Mouse (Mus musculus) lung, adult 2 months (tissue): Measurements from ENCODE around the gene Lpar1. TPM values are rescaled to one million over a fixed set of nuclear protein-coding genes. Genes with fewer than 3 reads are reported as not detected.

Experiments used
- DNase-seq: peaks from one replicate; pipeline ENCODE4 v3.0.0; 2022
- H3K4me1 ChIP-seq: fragments of 200-500 bp; 2 replicates; pipeline ENCODE4 v1.6.1; 2011; ENCODE audit warnings: low read length; ENCODE audit not compliant: control insufficient read depth, insufficient read depth
- H3K4me3 ChIP-seq: fragments of 200-500 bp; replicated peaks from 2 replicates; pipeline ENCODE3; 2011; ENCODE audit warnings: low read depth, mild to moderate bottlenecking, control low read depth, low read length; ENCODE audit errors: extremely low read depth
- CTCF ChIP-seq: fragments of 200-500 bp; IDR thresholded peaks from 2 replicates; pipeline ENCODE4 v1.5.1; 2011; ENCODE audit warnings: mild to moderate bottlenecking, low read length, control low read depth; ENCODE audit not compliant: insufficient read depth
- POLR2A ChIP-seq: fragments of 200-500 bp; IDR thresholded peaks from 2 replicates; pipeline ENCODE4 v1.6.1; 2011; ENCODE audit warnings: low read depth, mild to moderate bottlenecking, control low read depth, low read length, borderline replicate concordance; ENCODE audit errors: extremely low read depth
- WGBS: fragments of 180-500 bp; shearing (Covaris S2); methylation state at CpG from one replicate; pipeline ENCODE4 v1.1.7; 2018; 5-methylcytosine and 5-hydroxymethylcytosine counted together
- polyA plus RNA-seq: library from polyadenylated mRNA; depleted of rRNA; stranded (reverse); fragments of >200 nt; gene quantifications from 2 replicates; pipeline ENCODE4 v1.2.3, GENCODE M21; 2012

Gene Lpar1
- polyA plus RNA-seq, 1 experiment: 29.0 TPM

DNA sequence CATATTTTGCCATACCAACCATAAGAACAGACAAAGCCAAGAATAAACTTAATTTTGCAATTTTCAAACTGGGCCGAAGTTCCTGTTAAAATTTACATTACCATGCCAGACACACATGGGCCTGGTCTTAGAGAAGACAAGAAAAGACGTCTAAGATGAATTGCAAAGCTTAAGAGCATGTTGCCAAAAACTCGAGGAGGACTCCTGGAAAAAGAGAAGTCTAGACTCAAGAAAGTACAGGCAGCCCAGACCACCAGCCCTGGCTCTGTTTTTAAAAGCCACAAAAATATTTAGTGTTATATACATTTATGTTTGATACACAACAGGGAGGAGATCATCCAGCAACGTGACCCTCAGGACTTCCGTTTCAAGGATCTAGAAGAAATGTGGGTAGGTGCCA lies 37.5 kb downstream of the Lpar1 start:
- Histone ChIP-seq H3K4me3 (no peak overlapping the region), H3K4me1 (no peaks in the 10 kb centered on the region)
- DNase-seq: no peak
- 60% methylated on average over 5 of the region's 5 CpGs for WGBS
- TF ChIP-seq POLR2A (no peak), CTCF (no peak)

DNA sequence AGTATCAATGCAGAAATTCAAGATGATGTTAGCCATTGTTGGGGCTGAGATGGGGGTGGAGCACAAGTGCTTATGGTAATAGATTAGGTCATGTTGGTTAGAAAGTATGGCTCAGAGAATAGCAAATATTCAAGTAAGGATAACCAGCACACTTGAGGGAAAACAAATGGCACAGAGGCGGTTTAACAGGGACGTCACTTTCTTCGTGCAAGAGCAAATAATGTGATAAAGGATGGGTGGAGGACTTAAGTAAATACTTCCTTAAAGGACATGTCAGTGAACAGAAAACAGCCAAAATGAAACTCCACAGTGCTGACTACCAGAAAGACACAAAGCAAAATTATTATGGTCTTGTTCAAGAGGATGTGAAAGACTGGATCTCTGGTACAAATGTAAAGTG lies 42.1 kb downstream of the Lpar1 start:
- no peak overlapping the region for H3K4me3 ChIP-seq
- TF ChIP-seq POLR2A (no peak), CTCF (no peak)
- H3K4me1 ChIP-seq: no peaks in the 10 kb centered on the region
- WGBS: 48% methylated on average over 3 of the region's 3 CpGs
- DNase-seq: no peak

DNA sequence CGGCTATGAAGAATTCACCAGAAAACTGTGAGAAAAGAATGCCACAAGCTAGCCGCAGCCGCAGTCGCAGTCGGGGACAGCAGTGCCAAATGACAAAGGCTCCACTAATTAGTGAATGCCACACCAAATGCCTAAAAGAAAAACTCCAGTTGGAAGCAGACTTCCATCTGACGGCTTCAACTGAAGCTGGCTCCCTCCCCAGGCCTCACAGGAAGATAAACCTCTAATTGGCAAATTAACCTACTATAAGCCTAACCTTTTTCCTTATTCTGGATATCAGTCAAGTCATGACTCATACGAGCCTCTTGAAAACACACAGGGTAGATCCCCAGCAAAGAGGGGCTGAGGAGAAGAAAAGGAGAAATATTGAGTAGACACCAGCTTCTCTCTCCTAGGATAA lies 44.9 kb downstream of the Lpar1 start:
- no peak for DNase-seq
- Histone ChIP-seq H3K4me1 (no peaks in the 10 kb centered on the region), H3K4me3 (no peak overlapping the region)
- TF ChIP-seq CTCF (no peak), POLR2A (no peak)
- WGBS: 63% methylated on average over 7 of the region's 7 CpGs

DNA sequence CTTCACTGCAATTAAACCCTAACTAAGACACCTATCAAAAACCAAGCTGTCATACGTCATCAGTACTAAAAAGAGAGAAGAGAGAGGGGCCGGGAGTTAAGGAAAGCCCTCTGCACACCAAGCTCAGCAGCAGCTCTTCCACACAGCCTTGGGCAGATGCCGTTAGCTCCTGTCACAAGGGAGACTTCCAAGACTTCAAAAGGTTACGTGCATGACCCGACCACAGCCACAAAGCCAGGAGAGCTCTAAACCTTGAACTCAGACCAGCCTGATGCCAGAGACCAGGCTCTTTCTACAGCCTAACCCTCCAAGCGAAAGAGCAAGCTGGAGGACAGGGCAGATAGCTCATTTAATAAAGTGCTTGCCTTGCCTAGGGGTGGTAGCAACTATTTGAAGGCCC lies 46.2 kb downstream of the Lpar1 start:
- Histone ChIP-seq H3K4me1 (no peaks in the 10 kb centered on the region), H3K4me3 (no peak overlapping the region)
- DNase-seq: no peak
- WGBS: 87% methylated on average over 6 of the region's 6 CpGs
- TF ChIP-seq POLR2A (no peak), CTCF (no peak)

DNA sequence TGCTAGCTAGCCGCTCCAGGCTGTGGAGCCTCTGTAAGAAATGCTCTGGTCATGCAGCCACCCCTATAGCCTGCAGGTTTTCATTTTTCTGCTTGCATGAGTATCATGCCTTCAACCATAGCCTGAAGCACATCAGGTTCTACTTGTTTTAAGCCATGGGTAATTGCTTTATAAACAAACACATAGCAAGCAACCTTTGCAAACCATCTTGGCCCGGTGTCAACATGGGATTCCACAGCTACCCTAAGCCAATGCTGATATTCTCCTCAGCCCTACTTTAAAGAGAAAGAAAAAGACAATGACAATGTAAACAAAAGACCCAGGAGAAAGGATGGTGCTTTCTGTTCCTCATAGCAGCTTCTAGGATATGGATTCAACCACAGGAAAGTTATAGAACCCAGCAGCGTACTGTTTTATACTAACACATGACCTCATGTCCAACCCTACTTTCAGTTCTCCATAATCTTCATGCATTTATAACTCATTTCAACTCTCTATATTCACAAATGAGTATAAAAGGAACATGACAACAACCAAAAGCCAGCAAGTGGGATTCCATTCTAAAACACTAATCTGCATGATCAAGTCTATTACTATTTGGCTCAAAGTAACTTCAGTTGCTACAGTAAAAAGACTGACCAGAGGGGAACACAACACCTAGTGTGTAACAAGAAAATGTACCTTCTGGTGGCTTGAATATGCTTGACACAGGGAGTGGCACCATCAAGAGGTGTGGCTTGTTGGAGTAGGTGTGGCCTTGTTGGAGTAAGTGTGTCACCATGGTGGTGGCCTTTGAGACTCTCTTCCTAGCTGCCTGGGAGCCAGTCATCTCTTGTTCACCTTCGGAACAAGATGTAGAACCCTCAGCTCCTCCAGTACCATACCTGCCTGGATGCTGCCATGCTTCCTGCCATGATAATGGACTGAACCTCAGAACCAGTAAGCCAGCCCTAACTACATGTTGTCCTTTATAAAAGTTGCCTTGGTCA lies 46.9 kb downstream of the Lpar1 start:
- Histone ChIP-seq H3K4me1 (no peaks in the 10 kb centered on the region), H3K4me3 (no peak overlapping the region)
- no peak for TF ChIP-seq CTCF
- no peak for TF ChIP-seq POLR2A
- 78% methylated on average over 4 of the region's 4 CpGs for WGBS
- no peak for DNase-seq

DNA sequence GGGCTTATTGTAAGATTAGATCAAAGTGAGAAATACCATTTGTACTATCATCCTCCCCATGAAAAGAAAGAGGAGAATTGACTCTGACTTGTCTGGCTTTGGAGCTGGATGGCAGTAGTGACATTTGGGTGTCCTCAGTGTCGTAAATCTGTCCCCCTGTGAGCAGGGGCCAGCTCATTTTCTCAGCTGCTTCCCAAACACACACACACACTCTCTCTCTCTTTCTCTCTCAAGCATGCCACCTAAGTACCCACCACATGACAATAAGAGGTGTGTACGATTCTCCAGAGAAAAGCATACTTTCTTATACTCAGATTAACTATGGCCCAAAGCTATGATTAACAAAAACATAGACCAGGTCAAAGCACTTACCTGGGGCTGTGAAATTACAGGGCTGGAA lies 49.4 kb downstream of the Lpar1 start:
- Histone ChIP-seq H3K4me1 (no peaks in the 10 kb centered on the region), H3K4me3 (no peak overlapping the region)
- WGBS: 87% methylated on average over 2 of the region's 2 CpGs
- no peak for DNase-seq
- TF ChIP-seq CTCF (no peak), POLR2A (no peak)

DNA sequence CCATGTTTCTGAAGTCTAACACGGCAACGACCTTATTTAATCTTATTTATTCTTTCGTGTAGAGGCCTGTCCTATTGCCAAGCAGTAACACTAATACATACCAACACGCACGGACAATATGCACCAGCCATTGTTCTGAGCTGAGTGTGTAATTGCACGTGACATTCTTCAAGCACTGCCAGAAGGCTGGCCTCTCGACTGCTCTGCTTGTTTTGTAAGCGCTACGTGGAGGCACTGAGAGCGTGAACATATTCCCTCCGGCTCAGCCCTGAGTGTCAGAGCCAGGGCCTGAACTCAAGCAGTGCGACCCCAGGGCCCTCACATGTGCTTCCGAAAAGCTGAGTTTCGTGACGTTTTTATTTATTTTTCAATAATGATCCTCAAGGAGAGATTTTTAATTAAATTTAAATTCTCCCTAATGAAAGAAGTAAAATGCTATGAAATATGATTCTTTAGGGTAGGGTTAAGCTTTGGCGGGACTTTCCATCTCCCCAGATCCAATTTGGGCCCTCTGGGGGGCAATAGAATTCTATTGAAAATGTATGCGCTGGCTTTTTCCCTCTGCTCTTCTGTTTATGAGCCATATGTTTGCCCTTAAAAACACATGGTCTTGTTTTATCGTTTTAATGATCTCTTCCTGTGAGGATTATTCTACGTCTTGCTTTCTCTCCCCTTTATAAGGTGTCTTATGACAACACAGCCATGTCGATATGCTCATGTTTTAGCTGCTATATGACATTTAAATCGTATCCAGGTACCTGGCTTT lies 52.5 kb downstream of the Lpar1 start:
- WGBS: 70% methylated on average over 21 of the region's 21 CpGs
- Histone ChIP-seq H3K4me3 (no peak overlapping the region), H3K4me1 (no peaks in the 10 kb centered on the region)
- TF ChIP-seq CTCF (no peak), POLR2A (no peak)
- DNase-seq: no peak

DNA sequence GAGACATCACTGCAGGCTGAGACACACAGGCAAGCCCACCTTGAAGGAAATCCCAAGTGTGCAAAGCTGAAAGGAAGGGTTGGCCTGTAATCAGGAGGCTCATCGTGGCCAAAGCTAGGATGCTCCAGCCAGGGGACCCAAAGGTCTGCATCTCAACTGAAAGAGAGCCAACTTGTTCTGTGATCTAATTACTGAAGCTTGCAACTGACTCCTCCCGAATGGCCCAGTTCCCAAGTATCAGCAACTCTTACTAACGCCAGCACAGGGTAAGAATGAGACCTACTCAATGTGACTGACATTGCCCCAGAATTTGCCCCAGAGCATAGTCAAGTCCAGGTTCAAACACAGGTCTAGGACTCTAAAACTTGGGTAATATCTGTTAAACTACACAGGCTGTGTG lies 53.9 kb downstream of the Lpar1 start:
- Histone ChIP-seq H3K4me1 (no peaks in the 10 kb centered on the region), H3K4me3 (no peak overlapping the region)
- WGBS: 67% methylated on average over 3 of the region's 3 CpGs
- DNase-seq: no peak
- no peak for TF ChIP-seq CTCF

DNA sequence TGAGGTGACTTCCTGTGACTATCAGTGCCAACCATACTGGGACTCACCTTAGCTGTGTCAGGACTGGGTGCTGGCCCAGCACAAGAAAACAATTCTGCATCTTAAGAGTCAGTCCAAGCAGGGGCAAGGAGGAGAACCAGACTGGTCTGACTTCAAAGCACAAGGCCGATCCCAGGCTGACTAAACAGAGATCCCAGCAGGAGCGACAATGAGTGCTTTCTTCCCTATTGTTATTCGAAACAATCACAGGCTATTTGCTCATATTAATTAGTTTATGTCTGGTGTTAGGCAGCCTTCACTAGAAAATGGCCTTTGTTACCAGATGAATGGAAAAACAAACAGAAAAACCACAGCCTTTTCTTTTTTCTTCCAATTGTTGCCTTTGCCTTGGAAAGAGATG lies 54.5 kb downstream of the Lpar1 start:
- no peak overlapping the region for H3K4me3 ChIP-seq
- DNase-seq: no peak
- TF ChIP-seq CTCF (no peak), POLR2A (no peak)
- 65% methylated on average over 3 of the region's 3 CpGs for WGBS
- no peaks in the 10 kb centered on the region for H3K4me1 ChIP-seq
